Mouse (Mus musculus): Measurements from ENCODE around the gene Prkar2a. TPM values are rescaled to one million over a fixed set of nuclear protein-coding genes. Genes with fewer than 3 reads are reported as not detected.

The Prkar2a gene
- polyA plus RNA-seq, 1 experiment: 21.5 TPM

GRCm38 (mm10) chr9:108723751-108724150 lies 34.6 kb downstream of the Prkar2a start:
- Histone ChIP-seq H3ac (ENCODE audit: control insufficient read depth, insufficient read length) (no peak overlapping the region), H3K4me3 (no peak overlapping the region), H3K36me3 (ENCODE audit: control insufficient read depth, insufficient read depth) (peaks cover 11% of the 10 kb centered on the region), H3K79me2 (ENCODE audit: control insufficient read depth, insufficient read depth) (peaks cover 4% of the 10 kb centered on the region), H3K27me3 (ENCODE audit: control insufficient read depth, insufficient read depth, insufficient read length) (no peaks in the 10 kb centered on the region), H3K4me2 (ENCODE audit: low read depth) (no peak overlapping the region)
- TF ChIP-seq CEBPB (IDR thresholded peaks at IDR 0.05; ENCODE audit: insufficient read depth, poor library complexity, severe bottlenecking): no peak

- H3K4me2 ChIP-seq (ENCODE audit: low read depth): no peak overlapping the region
- TF ChIP-seq SRF (IDR thresholded peaks at IDR 0.05; ENCODE audit: control insufficient read depth, insufficient read length, low read depth) (no peak), USF1 (IDR thresholded peaks at IDR 0.05; ENCODE audit: low read depth) (no peak), MYOG (IDR thresholded peaks at IDR 0.05; ENCODE audit: control insufficient read depth in 1 of 3, insufficient read depth in 1 of 3, insufficient read length in 2 of 3, low read depth in 2 of 3) (no peak), POLR2AphosphoS2 (IDR thresholded peaks at IDR 0.05; ENCODE audit: insufficient read length, low read depth) (no peak), REST (IDR thresholded peaks at IDR 0.05; ENCODE audit: insufficient read depth, insufficient read length) (no peak), MYOD1 (IDR thresholded peaks at IDR 0.05; ENCODE audit: control insufficient read depth in 1 of 3, insufficient read length in 2 of 3, low read depth in 2 of 3) (no peak), POLR2A (IDR thresholded peaks at IDR 0.05; ENCODE audit: insufficient read length, low read depth) (no peak)
- peaks cover 4% of the 10 kb centered on the region for H3K79me2 ChIP-seq (ENCODE audit: control insufficient read depth, insufficient read depth)
- peaks cover 12% of the 10 kb centered on the region for H3K36me3 ChIP-seq (ENCODE audit: control insufficient read depth, insufficient read depth)
- no peaks in the 10 kb centered on the region for H3K27me3 ChIP-seq (ENCODE audit: control insufficient read depth, insufficient read depth, insufficient read length)
- no peak overlapping the region for H3K4me3 ChIP-seq
- H3ac ChIP-seq (ENCODE audit: control insufficient read depth, insufficient read length): no peak overlapping the region
Observed at GRCm38 (mm10) chr9:108726116-108726515, 37.0 kb downstream of the Prkar2a start.

- peaks cover 15% of the 10 kb centered on the region for H3K36me3 ChIP-seq (ENCODE audit: control insufficient read depth, insufficient read depth)
- TF ChIP-seq POLR2A (IDR thresholded peaks at IDR 0.05; ENCODE audit: insufficient read length, low read depth) (no peak), SRF (IDR thresholded peaks at IDR 0.05; ENCODE audit: control insufficient read depth, insufficient read length, low read depth) (no peak), POLR2AphosphoS2 (IDR thresholded peaks at IDR 0.05; ENCODE audit: insufficient read length, low read depth) (no peak), TCF3 (IDR thresholded peaks at IDR 0.05; ENCODE audit: insufficient read length, low read depth) (no peak), REST (IDR thresholded peaks at IDR 0.05; ENCODE audit: insufficient read depth, insufficient read length) (no peak), MAX (IDR thresholded peaks at IDR 0.05; ENCODE audit: low read depth) (no peak), E2F4 (IDR thresholded peaks at IDR 0.05; ENCODE audit: insufficient read depth) (no peak), USF1 (IDR thresholded peaks at IDR 0.05; ENCODE audit: low read depth) (no peak), MYOD1 (IDR thresholded peaks at IDR 0.05; ENCODE audit: control insufficient read depth in 1 of 3, insufficient read length in 2 of 3, low read depth in 2 of 3) (no peak), MYOG (IDR thresholded peaks at IDR 0.05; ENCODE audit: control insufficient read depth in 1 of 3, insufficient read depth in 1 of 3, insufficient read length in 2 of 3, low read depth in 2 of 3) (no peak), TCF12 (IDR thresholded peaks at IDR 0.05; ENCODE audit: insufficient read depth, poor library complexity, severe bottlenecking) (no peak)
Observed at GRCm38 (mm10) chr9:108729050-108729449, 39.9 kb downstream of the Prkar2a start.

GRCm38 (mm10) chr9:108732462-108732861 lies 43.3 kb downstream of the Prkar2a start:
- TF ChIP-seq E2F4 (IDR thresholded peaks at IDR 0.05; ENCODE audit: insufficient read depth) (no peak), TCF3 (IDR thresholded peaks at IDR 0.05; ENCODE audit: insufficient read length, low read depth) (no peak), POLR2AphosphoS2 (IDR thresholded peaks at IDR 0.05; ENCODE audit: insufficient read length, low read depth) (no peak), SRF (IDR thresholded peaks at IDR 0.05; ENCODE audit: control insufficient read depth, insufficient read length, low read depth) (no peak), REST (IDR thresholded peaks at IDR 0.05; ENCODE audit: insufficient read depth, insufficient read length) (no peak), MYOD1 (IDR thresholded peaks at IDR 0.05; ENCODE audit: control insufficient read depth in 1 of 3, insufficient read length in 2 of 3, low read depth in 2 of 3) (no peak), CEBPB (IDR thresholded peaks at IDR 0.05; ENCODE audit: insufficient read depth, poor library complexity, severe bottlenecking) (no peak), TCF12 (IDR thresholded peaks at IDR 0.05; ENCODE audit: insufficient read depth, poor library complexity, severe bottlenecking) (no peak), MYOG (IDR thresholded peaks at IDR 0.05; ENCODE audit: control insufficient read depth in 1 of 3, insufficient read depth in 1 of 3, insufficient read length in 2 of 3, low read depth in 2 of 3) (no peak), MAX (IDR thresholded peaks at IDR 0.05; ENCODE audit: low read depth) (no peak)
- no peak overlapping the region for H3ac ChIP-seq (ENCODE audit: control insufficient read depth, insufficient read length)
- H3K4me3 ChIP-seq: no peak overlapping the region
- H3K4me2 ChIP-seq (ENCODE audit: low read depth): no peak overlapping the region
- H3K79me2 ChIP-seq (ENCODE audit: control insufficient read depth, insufficient read depth): no peaks in the 10 kb centered on the region
- no peaks in the 10 kb centered on the region for H3K27me3 ChIP-seq (ENCODE audit: control insufficient read depth, insufficient read depth, insufficient read length)
- peaks cover 15% of the 10 kb centered on the region for H3K36me3 ChIP-seq (ENCODE audit: control insufficient read depth, insufficient read depth)

More at GRCm38 (mm10) chr9:108729050-108729449, 39.9 kb downstream of the Prkar2a start:
- no peak overlapping the region for H3K4me2 ChIP-seq (ENCODE audit: low read depth)
- no peak overlapping the region for H3K4me3 ChIP-seq
- H3K79me2 ChIP-seq (ENCODE audit: control insufficient read depth, insufficient read depth): peaks cover 1% of the 10 kb centered on the region
- H3ac ChIP-seq (ENCODE audit: control insufficient read depth, insufficient read length): no peak overlapping the region
- H3K27me3 ChIP-seq (ENCODE audit: control insufficient read depth, insufficient read depth, insufficient read length): no peaks in the 10 kb centered on the region

- no peak for TF ChIP-seq MAX (IDR thresholded peaks at IDR 0.05; ENCODE audit: low read depth)
- TF ChIP-seq REST (IDR thresholded peaks at IDR 0.05; ENCODE audit: insufficient read depth, insufficient read length): no peak
- no peak for TF ChIP-seq TCF3 (IDR thresholded peaks at IDR 0.05; ENCODE audit: insufficient read length, low read depth)
- TF ChIP-seq CEBPB (IDR thresholded peaks at IDR 0.05; ENCODE audit: insufficient read depth, poor library complexity, severe bottlenecking): no peak
- Histone ChIP-seq H3ac (ENCODE audit: control insufficient read depth, insufficient read length) (no peak overlapping the region), H3K4me2 (ENCODE audit: low read depth) (no peak overlapping the region), H3K27me3 (ENCODE audit: control insufficient read depth, insufficient read depth, insufficient read length) (no peaks in the 10 kb centered on the region), H3K4me3 (no peak overlapping the region), H3K36me3 (ENCODE audit: control insufficient read depth, insufficient read depth) (peaks cover 7% of the 10 kb centered on the region), H3K79me2 (ENCODE audit: control insufficient read depth, insufficient read depth) (no peaks in the 10 kb centered on the region)
Observed at GRCm38 (mm10) chr9:108734626-108735025, 45.5 kb downstream of the Prkar2a start.
